Mouse (Mus musculus): Measurements from ENCODE around the gene Naa60. TPM values are rescaled to one million over a fixed set of nuclear protein-coding genes. Genes with fewer than 3 reads are reported as not detected.

Gene Naa60
- total RNA-seq, 4 experiments from 2014 or later, result 109 to 146 (median 127) TPM

GRCm38 (mm10) chr16:3885065-3885670, 13.0 kb downstream of the Naa60 start:
- no peak for DNase-seq (ENCODE audit: low spot score in 2 of 2)

GRCm38 (mm10) chr16:3891621-3892295, 19.6 kb downstream of the Naa60 start:
- no peak for DNase-seq (ENCODE audit: low spot score in 2 of 2)

GRCm38 (mm10) chr16:3893739-3894138, 21.6 kb downstream of the Naa60 start:
- no peak for DNase-seq (ENCODE audit: low spot score in 2 of 2)

GRCm38 (mm10) chr16:3895173-3895792, 23.1 kb downstream of the Naa60 start:
- DNase-seq (ENCODE audit: low spot score in 2 of 2), result no peak

GRCm38 (mm10) chr16:3896046-3896445, 23.9 kb downstream of the Naa60 start:
- no peak for DNase-seq (ENCODE audit: low spot score in 2 of 2)

GRCm38 (mm10) chr16:3896553-3896952, 24.4 kb downstream of the Naa60 start:
- DNase-seq (ENCODE audit: low spot score in 2 of 2), result no peak

- DNase-seq (ENCODE audit: low spot score in 2 of 2), result no peak
Observed at GRCm38 (mm10) chr16:3907471-3907870, 35.3 kb downstream of the Naa60 start.

GRCm38 (mm10) chr16:3908537-3909111, 36.4 kb downstream of the Naa60 start, which contains the start of the genes 1700037C18Rik and Cluap1:
Gene 1700037C18Rik, minus strand, starts transcription at chr16:3908689.
Gene Cluap1, plus strand, starts transcription at chr16:3908801.
- peak; percentile 87 to 94 for DNase-seq (ENCODE audit: low spot score in 2 of 2)

- no peak for DNase-seq (ENCODE audit: low spot score in 2 of 2)
Observed at GRCm38 (mm10) chr16:3909118-3909517, 36.9 kb downstream of the Naa60 start.

GRCm38 (mm10) chr16:3920756-3921155, 48.6 kb downstream of the Naa60 start:
- no peak for DNase-seq (ENCODE audit: low spot score in 2 of 2)

GRCm38 (mm10) chr16:3923515-3923914, 51.3 kb downstream of the Naa60 start:
- DNase-seq (ENCODE audit: low spot score in 2 of 2), result no peak

- no peak for DNase-seq (ENCODE audit: low spot score in 2 of 2)
Observed at GRCm38 (mm10) chr16:3923966-3924365, 51.8 kb downstream of the Naa60 start.

- no peak for DNase-seq (ENCODE audit: low spot score in 2 of 2)
Observed at GRCm38 (mm10) chr16:3928582-3928981, 56.4 kb downstream of the Naa60 start.

GRCm38 (mm10) chr16:3929151-3929550, 57.0 kb downstream of the Naa60 start:
- DNase-seq (ENCODE audit: low spot score in 2 of 2), result no peak

GRCm38 (mm10) chr16:3933536-3933935, 61.4 kb downstream of the Naa60 start:
- no peak for DNase-seq (ENCODE audit: low spot score in 2 of 2)

- no peak for DNase-seq (ENCODE audit: low spot score in 2 of 2)
Observed at GRCm38 (mm10) chr16:3934091-3934490, 61.9 kb downstream of the Naa60 start.

GRCm38 (mm10) chr16:3934701-3935100, 62.5 kb downstream of the Naa60 start:
- DNase-seq (ENCODE audit: low spot score in 2 of 2), result no peak

GRCm38 (mm10) chr16:3951141-3951540, 79.0 kb downstream of the Naa60 start:
- no peak for DNase-seq (ENCODE audit: low spot score in 2 of 2)
